Mouse (Mus musculus): Measurements from ENCODE around the gene Fbxo6. TPM values are rescaled to one million over a fixed set of nuclear protein-coding genes. Genes with fewer than 3 reads are reported as not detected.

Gene Fbxo6
- polyA plus RNA-seq, 1 experiment: 54.4 TPM

DNA sequence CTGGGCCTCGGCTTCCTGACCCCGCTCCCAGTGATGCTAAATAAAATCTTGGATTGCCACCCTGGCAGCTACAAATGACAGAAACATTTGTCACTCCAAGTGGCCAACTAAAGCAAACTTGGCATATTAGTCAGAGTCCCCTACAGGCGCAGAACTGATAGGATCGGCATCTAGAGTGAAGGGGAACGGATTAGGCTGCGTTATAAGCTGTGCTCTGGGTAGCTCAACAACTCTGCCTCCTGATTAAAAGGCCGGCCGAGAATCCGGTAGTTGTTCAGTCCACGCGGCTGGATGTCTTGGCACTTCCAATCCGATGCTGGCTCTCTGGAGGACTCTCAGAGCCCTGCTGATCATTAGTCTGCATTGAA lies 22.5 kb upstream of the Fbxo6 start:
- Histone ChIP-seq H3K4me3 (ENCODE audit: insufficient read depth, poor library complexity, severe bottlenecking) (no peak overlapping the region), H3K79me3 (ENCODE audit: low read depth) (no peaks in the 10 kb centered on the region), H3K36me3 (ENCODE audit: control insufficient read depth, insufficient read depth) (no peaks in the 10 kb centered on the region), H3K79me2 (ENCODE audit: control insufficient read depth, insufficient read depth) (no peaks in the 10 kb centered on the region), H3ac (ENCODE audit: control insufficient read depth, insufficient read length, low read depth) (no peak overlapping the region), H3K27me3 (ENCODE audit: control insufficient read depth, insufficient read depth, insufficient read length) (peaks cover 68% of the 10 kb centered on the region)
- TF ChIP-seq USF1 (IDR thresholded peaks at IDR 0.05; ENCODE audit: low read depth): no peak

DNA sequence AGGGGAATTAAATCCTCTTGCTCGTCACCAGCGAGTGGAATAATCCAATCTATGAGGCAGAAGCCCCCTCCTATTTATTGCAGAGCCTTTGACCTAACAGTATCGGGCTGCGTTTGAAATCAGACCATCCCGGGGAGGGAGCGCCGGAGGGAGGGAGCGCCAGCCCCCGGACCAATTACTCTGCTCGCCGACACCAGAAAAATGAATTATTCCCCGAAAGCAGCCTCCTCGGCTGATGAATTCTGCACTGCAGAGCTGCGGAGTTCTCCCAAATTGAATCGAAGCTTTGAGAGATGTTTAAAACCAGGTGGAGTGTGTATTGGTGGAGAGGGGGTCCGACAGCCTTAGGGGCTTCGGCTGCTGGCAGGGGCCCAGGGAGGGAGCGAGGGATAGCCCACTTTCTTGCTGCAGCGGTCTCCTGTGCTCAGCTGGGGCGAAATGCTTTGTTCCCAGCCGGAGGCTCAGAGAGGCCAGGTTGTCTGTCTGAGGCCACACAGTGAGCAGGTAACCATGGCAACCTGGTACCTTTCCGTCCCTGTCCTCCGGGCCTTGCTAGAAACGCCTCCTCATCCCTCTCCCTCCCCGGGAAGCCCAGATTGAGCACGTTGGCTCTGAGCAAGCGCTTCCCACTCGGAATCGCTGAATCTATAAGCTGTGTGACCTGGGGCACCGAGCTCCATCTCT lies 22.0 kb upstream of the Fbxo6 start:
- H3K79me2 ChIP-seq (ENCODE audit: control insufficient read depth, insufficient read depth): no peaks in the 10 kb centered on the region
- TF ChIP-seq FOSL1 (IDR thresholded peaks at IDR 0.05; ENCODE audit: insufficient read depth, low read length, poor library complexity, severe bottlenecking) (no peak), USF1 (IDR thresholded peaks at IDR 0.05; ENCODE audit: low read depth) (no peak), MYOG (IDR thresholded peaks at IDR 0.05; ENCODE audit: control insufficient read depth, extremely low read depth, insufficient read length) (no peak), MYOD1 (IDR thresholded peaks at IDR 0.05; ENCODE audit: control insufficient read depth, insufficient read length, low read depth) (no peak), CTCF (IDR thresholded peaks at IDR 0.05; ENCODE audit: control insufficient read depth, insufficient read depth, insufficient read length) (no peak), MAX (IDR thresholded peaks at IDR 0.05) (no peak), CEBPB (IDR thresholded peaks at IDR 0.05; ENCODE audit: low read depth) (no peak)
- no peak overlapping the region for H3ac ChIP-seq (ENCODE audit: control insufficient read depth, insufficient read length, low read depth)
- H3K27me3 ChIP-seq (ENCODE audit: control insufficient read depth, insufficient read depth, insufficient read length): peaks cover 67% of the 10 kb centered on the region
- no peaks in the 10 kb centered on the region for H3K36me3 ChIP-seq (ENCODE audit: control insufficient read depth, insufficient read depth)
- no peaks in the 10 kb centered on the region for H3K79me3 ChIP-seq (ENCODE audit: low read depth)
- H3K4me3 ChIP-seq (ENCODE audit: insufficient read depth, poor library complexity, severe bottlenecking): no peak overlapping the region

DNA sequence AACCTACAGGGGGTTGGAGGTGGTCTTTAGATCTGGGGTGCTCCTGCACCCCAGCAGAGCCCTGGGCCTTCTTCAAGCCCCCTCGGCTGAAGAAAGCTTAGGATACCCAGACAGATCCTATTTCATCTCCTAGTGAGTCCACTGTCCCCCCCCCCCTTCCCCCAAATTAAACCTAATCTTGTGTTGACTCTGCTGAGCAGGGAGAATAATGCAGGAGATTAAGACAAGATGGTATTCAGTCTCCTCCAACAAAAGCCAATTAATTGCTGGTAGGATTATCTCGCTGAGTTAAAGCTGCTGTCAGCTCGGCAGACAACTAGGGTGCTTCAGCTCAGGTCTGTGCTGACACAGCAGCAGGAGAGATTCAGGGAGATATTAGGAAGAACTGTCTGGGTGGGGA lies 19.3 kb upstream of the Fbxo6 start:
- no peaks in the 10 kb centered on the region for H3K79me3 ChIP-seq (ENCODE audit: low read depth)
- TF ChIP-seq MYOG (IDR thresholded peaks at IDR 0.05; ENCODE audit: control insufficient read depth, extremely low read depth, insufficient read length): no peak
- TF ChIP-seq MYOD1 (IDR thresholded peaks at IDR 0.05; ENCODE audit: control insufficient read depth, insufficient read length, low read depth): no peak
- TF ChIP-seq FOSL1 (IDR thresholded peaks at IDR 0.05; ENCODE audit: insufficient read depth, low read length, poor library complexity, severe bottlenecking): no peak
- TF ChIP-seq USF1 (IDR thresholded peaks at IDR 0.05; ENCODE audit: low read depth): no peak
- TF ChIP-seq CEBPB (IDR thresholded peaks at IDR 0.05; ENCODE audit: low read depth): no peak
- no peak for TF ChIP-seq CTCF (IDR thresholded peaks at IDR 0.05; ENCODE audit: control insufficient read depth, insufficient read depth, insufficient read length)
- TF ChIP-seq MAX (IDR thresholded peaks at IDR 0.05): no peak
- H3K79me2 ChIP-seq (ENCODE audit: control insufficient read depth, insufficient read depth): no peaks in the 10 kb centered on the region
- H3K4me3 ChIP-seq (ENCODE audit: insufficient read depth, poor library complexity, severe bottlenecking): no peak overlapping the region
- no peak overlapping the region for H3ac ChIP-seq (ENCODE audit: control insufficient read depth, insufficient read length, low read depth)
- peaks cover 45% of the 10 kb centered on the region for H3K27me3 ChIP-seq (ENCODE audit: control insufficient read depth, insufficient read depth, insufficient read length)
- no peaks in the 10 kb centered on the region for H3K36me3 ChIP-seq (ENCODE audit: control insufficient read depth, insufficient read depth)

DNA sequence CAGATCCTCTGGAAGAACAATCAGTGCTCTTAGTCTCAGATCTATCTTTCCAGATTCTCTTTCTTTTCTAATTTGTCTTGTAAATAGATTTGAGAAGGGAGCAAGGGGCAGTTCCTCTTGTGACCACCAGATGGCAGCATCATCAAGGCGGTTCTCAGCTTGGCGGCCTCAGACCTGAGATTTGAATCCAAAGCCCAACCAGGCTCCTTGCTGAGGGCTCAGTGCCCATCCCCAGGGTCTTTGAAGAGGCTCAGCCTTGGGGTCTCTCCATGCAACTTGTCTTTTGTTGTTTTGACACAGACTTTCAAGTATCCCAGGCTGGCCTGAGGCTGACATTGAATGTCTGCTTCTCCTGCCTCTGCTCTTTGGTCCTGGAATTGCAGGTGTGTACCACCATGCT lies 18.9 kb upstream of the Fbxo6 start:
- Histone ChIP-seq H3K27me3 (ENCODE audit: control insufficient read depth, insufficient read depth, insufficient read length) (peaks cover 45% of the 10 kb centered on the region), H3K36me3 (ENCODE audit: control insufficient read depth, insufficient read depth) (no peaks in the 10 kb centered on the region), H3K79me3 (ENCODE audit: low read depth) (no peaks in the 10 kb centered on the region), H3K4me3 (ENCODE audit: insufficient read depth, poor library complexity, severe bottlenecking) (no peak overlapping the region), H3K79me2 (ENCODE audit: control insufficient read depth, insufficient read depth) (no peaks in the 10 kb centered on the region), H3ac (ENCODE audit: control insufficient read depth, insufficient read length, low read depth) (no peak overlapping the region)
- TF ChIP-seq MYOG (IDR thresholded peaks at IDR 0.05; ENCODE audit: control insufficient read depth, extremely low read depth, insufficient read length) (no peak), CTCF (IDR thresholded peaks at IDR 0.05; ENCODE audit: control insufficient read depth, insufficient read depth, insufficient read length) (peak; percentile 56)

DNA sequence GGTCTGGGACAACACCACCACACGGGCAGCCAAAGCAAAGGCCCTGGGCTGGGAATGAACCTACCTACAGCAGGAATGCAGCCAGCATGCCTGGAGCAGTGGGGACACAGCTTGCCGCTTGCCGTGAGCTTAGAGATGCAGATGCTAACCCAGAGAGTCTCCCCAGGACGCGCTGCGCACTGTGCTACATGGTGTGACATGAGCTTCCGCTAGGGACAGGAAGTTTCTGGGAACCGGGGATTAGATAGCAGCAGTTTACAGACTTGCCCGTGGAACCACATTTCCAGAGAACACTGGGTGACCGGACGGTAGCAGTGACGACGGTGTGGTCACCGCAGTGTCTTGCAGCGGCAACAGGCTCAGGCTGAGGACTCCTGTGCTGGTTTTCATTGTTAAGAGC lies 17.6 kb upstream of the Fbxo6 start:
- Histone ChIP-seq H3K79me3 (ENCODE audit: low read depth) (no peaks in the 10 kb centered on the region), H3K27me3 (ENCODE audit: control insufficient read depth, insufficient read depth, insufficient read length) (peaks cover 44% of the 10 kb centered on the region), H3K4me3 (ENCODE audit: insufficient read depth, poor library complexity, severe bottlenecking) (no peak overlapping the region), H3K79me2 (ENCODE audit: control insufficient read depth, insufficient read depth) (no peaks in the 10 kb centered on the region), H3K36me3 (ENCODE audit: control insufficient read depth, insufficient read depth) (no peaks in the 10 kb centered on the region), H3ac (ENCODE audit: control insufficient read depth, insufficient read length, low read depth) (no peak overlapping the region)
- TF ChIP-seq CTCF (IDR thresholded peaks at IDR 0.05; ENCODE audit: control insufficient read depth, insufficient read depth, insufficient read length) (no peak), FOSL1 (IDR thresholded peaks at IDR 0.05; ENCODE audit: insufficient read depth, low read length, poor library complexity, severe bottlenecking) (no peak), MAX (IDR thresholded peaks at IDR 0.05) (no peak), CEBPB (IDR thresholded peaks at IDR 0.05; ENCODE audit: low read depth) (no peak), USF1 (IDR thresholded peaks at IDR 0.05; ENCODE audit: low read depth) (no peak), MYOD1 (IDR thresholded peaks at IDR 0.05; ENCODE audit: control insufficient read depth, insufficient read length, low read depth) (no peak), MYOG (IDR thresholded peaks at IDR 0.05; ENCODE audit: control insufficient read depth, extremely low read depth, insufficient read length) (no peak)

DNA sequence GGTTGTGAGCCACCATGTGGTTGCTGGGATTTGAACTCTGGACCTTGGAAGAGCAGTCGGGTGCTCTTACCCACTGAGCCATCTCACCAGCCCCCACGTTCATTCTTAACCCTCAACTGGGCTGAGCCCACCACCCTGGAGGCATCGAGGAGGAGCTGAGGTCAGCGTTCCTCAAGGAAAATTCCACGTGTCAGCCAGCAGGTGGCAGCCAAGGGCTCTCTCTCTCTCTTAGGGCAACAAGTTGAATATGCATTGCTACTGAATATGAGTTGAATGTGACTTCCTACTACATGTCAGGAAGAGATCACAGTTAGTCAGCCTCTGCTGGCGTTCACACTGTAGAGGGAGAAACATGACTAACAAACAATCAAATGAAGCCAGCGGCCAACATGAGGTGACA lies 16.3 kb upstream of the Fbxo6 start:
- H3K79me3 ChIP-seq (ENCODE audit: low read depth): no peaks in the 10 kb centered on the region
- H3ac ChIP-seq (ENCODE audit: control insufficient read depth, insufficient read length, low read depth): no peak overlapping the region
- H3K4me3 ChIP-seq (ENCODE audit: insufficient read depth, poor library complexity, severe bottlenecking): no peak overlapping the region
- no peaks in the 10 kb centered on the region for H3K79me2 ChIP-seq (ENCODE audit: control insufficient read depth, insufficient read depth)
- H3K27me3 ChIP-seq (ENCODE audit: control insufficient read depth, insufficient read depth, insufficient read length): peaks cover 40% of the 10 kb centered on the region
- H3K36me3 ChIP-seq (ENCODE audit: control insufficient read depth, insufficient read depth): no peaks in the 10 kb centered on the region
- peak; percentile 33 for TF ChIP-seq CTCF (IDR thresholded peaks at IDR 0.05; ENCODE audit: control insufficient read depth, insufficient read depth, insufficient read length)
- TF ChIP-seq MYOD1 (IDR thresholded peaks at IDR 0.05; ENCODE audit: control insufficient read depth, insufficient read length, low read depth): no peak
- no peak for TF ChIP-seq FOSL1 (IDR thresholded peaks at IDR 0.05; ENCODE audit: insufficient read depth, low read length, poor library complexity, severe bottlenecking)
- TF ChIP-seq CEBPB (IDR thresholded peaks at IDR 0.05; ENCODE audit: low read depth): no peak
- TF ChIP-seq MAX (IDR thresholded peaks at IDR 0.05): peak; percentile 41
